Mouse (Mus musculus) neural tube, embryonic 15.5 days (tissue): Measurements from ENCODE around the gene Kl. TPM values are rescaled to one million over a fixed set of nuclear protein-coding genes. Genes with fewer than 3 reads are reported as not detected.

ENCODE experiments used
- ATAC-seq: fragments of 200-750 bp; cut with Nextera tagmentation; 2 replicates; pipeline ENCODE4 v1.8.0; 2017; ENCODE audit warnings: mild to moderate bottlenecking, moderate TSS enrichment, moderate library complexity; ENCODE audit not compliant: low FRiP score
- H3K27ac ChIP-seq: fragments of 300-500 bp; sonication (generic); replicated peaks from 2 replicates; pipeline ENCODE4 v1.5.1; 2015; ENCODE audit warnings: mild to moderate bottlenecking, inconsistent platforms
- H3K27me3 ChIP-seq: fragments of 300-500 bp; sonication (generic); replicated peaks from 2 replicates; pipeline ENCODE4 v1.6.1; 2015; ENCODE audit warnings: inconsistent platforms
- H3K36me3 ChIP-seq: fragments of 300-500 bp; sonication (generic); 2 replicates; pipeline ENCODE4 v1.6.1; 2015; ENCODE audit warnings: inconsistent platforms
- H3K4me1 ChIP-seq: fragments of 300-500 bp; sonication (generic); 2 replicates; pipeline ENCODE4 v1.6.1; 2015; ENCODE audit warnings: inconsistent platforms
- H3K4me2 ChIP-seq: fragments of 300-500 bp; sonication (generic); 2 replicates; pipeline ENCODE4 v1.6.1; 2015; ENCODE audit warnings: inconsistent platforms, mild to moderate bottlenecking, moderate library complexity
- H3K4me3 ChIP-seq: fragments of 300-500 bp; sonication (generic); replicated peaks from 2 replicates; pipeline ENCODE4 v1.5.1; 2015; ENCODE audit warnings: mild to moderate bottlenecking, inconsistent platforms
- H3K9ac ChIP-seq: fragments of 300-500 bp; sonication (generic); replicated peaks from 2 replicates; pipeline ENCODE4 v1.6.1; 2015; ENCODE audit warnings: mild to moderate bottlenecking, inconsistent platforms
- H3K9me3 ChIP-seq: fragments of 300-500 bp; sonication (generic); replicated peaks from 2 replicates; pipeline ENCODE4 v1.6.1; 2016; ENCODE audit warnings: inconsistent platforms
- WGBS: fragments of 180-500 bp; shearing (Covaris S2); methylation state at CpG from one replicate; pipeline ENCODE4 v1.1.7; 2015; ENCODE audit warnings: mixed read lengths; 5-methylcytosine and 5-hydroxymethylcytosine counted together
- polyA plus RNA-seq: library from polyadenylated mRNA; unstranded; fragments of >200 nt; fragmentation: Nextera tagmentation; extraction: Ambion mirVana; gene quantifications from 2 replicates; pipeline ENCODE4 v1.2.1, GENCODE M21; 2015

Gene Kl
- polyA plus RNA-seq, 1 experiment from 2014 or later, result 1.0 TPM

- Histone ChIP-seq H3K4me1 (no peaks in the 10 kb centered on the region), H3K27ac (no peak overlapping the region), H3K36me3 (no peaks in the 10 kb centered on the region), H3K9ac (no peak overlapping the region), H3K9me3 (no peaks in the 10 kb centered on the region), H3K4me2 (no peak overlapping the region), H3K4me3 (no peak overlapping the region), H3K27me3 (no peaks in the 10 kb centered on the region)
- 89% methylated on average over 5 of the region's 5 CpGs for WGBS
- no peak for ATAC-seq
These were observed 90.5 kb downstream of the Kl start for GRCm38 (mm10) chr5:151042911-151043310.
